Comparison of ENCODE assay signal across 17 mouse cellular contexts in genomic region chr3:82692131-82692530, GRCm38 (mm10).
A peak's percentile ranks its signal among the peaks of the same experiment; 100 is the strongest.
DNase-seq lines count a peak whose midpoint lies in the region; ATAC-seq and TF ChIP-seq lines count a peak whose summit lies in the region.
"Had no signal": no experiment of that assay in that cellular context is flagged by ENCODE, and none has a peak within 500 bp of the region (broad histone marks: within the 10 kb centered on the region; RNA-seq: fewer than 3 reads in every experiment).

No protein-coding gene starts in this region.

- H3K27me3 ChIP-seq in intestine, postnatal 0 days (replicated peaks; ENCODE audit: control insufficient read depth, insufficient read depth, low read length): no peaks in the 10 kb centered on the region
- H3K27me3 ChIP-seq in intestine, embryonic 16.5 days (replicated peaks; ENCODE audit: control insufficient read depth, insufficient read depth, low read length): no peaks in the 10 kb centered on the region
- no peaks in the 10 kb centered on the region for H3K27me3 ChIP-seq in midbrain, postnatal 0 days (ENCODE audit: insufficient read depth, low read length)
- no peaks in the 10 kb centered on the region for H3K27me3 ChIP-seq in midbrain, embryonic 14.5 days (ENCODE audit: control insufficient read depth, insufficient read depth, low read length)
- no peaks in the 10 kb centered on the region for H3K27me3 ChIP-seq in G1E (ENCODE audit: insufficient read depth, low read length)
- H3K27me3 ChIP-seq in stomach, postnatal 0 days (ENCODE audit: control insufficient read depth, insufficient read depth, low read length): no peaks in the 10 kb centered on the region
- H3K27me3 ChIP-seq: heart, embryonic 12.5 days; megakaryocyte, embryonic 14.5 days had no signal

- no peak for TF ChIP-seq EP300 in stomach, postnatal 0 days (optimal IDR thresholded peaks at IDR 0.05)

- DNase-seq in midbrain, postnatal 0 days (ENCODE audit: low spot score): no peak
- DNase-seq in midbrain, embryonic 14.5 days: no peak
- DNase-seq in G1E (ENCODE audit: low spot score): no peak
- no peak for DNase-seq in stomach, postnatal 0 days (ENCODE audit: low spot score)
- no peak for DNase-seq in gastrocnemius, postnatal 10 days
- DNase-seq: adrenal gland, adult 8-10 months; cerebellum, adult 11-12 months; kidney, adult 9 months; layer of hippocampus, postnatal 36 days; left cerebral cortex, postnatal 4 days; thymus, postnatal 14 days had no signal

- no peak overlapping the region for H3K4me2 ChIP-seq in intestine, postnatal 0 days (replicated peaks; ENCODE audit: low read depth)
- H3K4me2 ChIP-seq in intestine, embryonic 16.5 days (ENCODE audit: low read depth, low read length): no peak overlapping the region
- H3K4me2 ChIP-seq in midbrain, postnatal 0 days (ENCODE audit: low read depth, low read length, poor library complexity, severe bottlenecking): no peak overlapping the region
- H3K4me2 ChIP-seq in midbrain, embryonic 14.5 days (ENCODE audit: low read length): no peak overlapping the region
- H3K4me2 ChIP-seq in stomach, postnatal 0 days (replicated peaks; ENCODE audit: low read depth): no peak overlapping the region
- H3K4me2 ChIP-seq: heart, embryonic 12.5 days had no signal

- no peak overlapping the region for H3K4me3 ChIP-seq in intestine, postnatal 0 days (ENCODE audit: low read depth, low read length)
- H3K4me3 ChIP-seq in intestine, embryonic 16.5 days (ENCODE audit: low read length): no peak overlapping the region
- H3K4me3 ChIP-seq in midbrain, postnatal 0 days (ENCODE audit: low read depth, low read length): no peak overlapping the region
- no peak overlapping the region for H3K4me3 ChIP-seq in midbrain, embryonic 14.5 days (replicated peaks; ENCODE audit: low read depth, low read length)
- H3K4me3 ChIP-seq in G1E (ENCODE audit: low read depth, low read length): no peak overlapping the region
- no peak overlapping the region for H3K4me3 ChIP-seq in stomach, postnatal 0 days (ENCODE audit: low read depth, low read length)
- H3K4me3 ChIP-seq: heart, embryonic 12.5 days; megakaryocyte, embryonic 14.5 days had no signal

- 90% methylated on average over 2 of the region's 2 CpGs for WGBS in intestine, postnatal 0 days
- 89% methylated on average over 2 of the region's 2 CpGs for WGBS in intestine, embryonic 16.5 days
- 93% methylated on average over 2 of the region's 2 CpGs for WGBS in midbrain, postnatal 0 days
- whole genome bisulfite sequencing in midbrain, embryonic 14.5 days: 89% methylated on average over 2 of the region's 2 CpGs
- 95% methylated on average over 2 of the region's 2 CpGs for WGBS in stomach, postnatal 0 days

- H3K9ac ChIP-seq in intestine, postnatal 0 days (ENCODE audit: low read depth, low read length): no peak overlapping the region
- no peak overlapping the region for H3K9ac ChIP-seq in intestine, embryonic 16.5 days (ENCODE audit: low read depth, low read length)
- H3K9ac ChIP-seq in midbrain, postnatal 0 days (replicated peaks; ENCODE audit: low read length, poor library complexity, severe bottlenecking): no peak overlapping the region
- no peak overlapping the region for H3K9ac ChIP-seq in midbrain, embryonic 14.5 days (replicated peaks; ENCODE audit: low read length)
- H3K9ac ChIP-seq in stomach, postnatal 0 days (ENCODE audit: low read length): no peak overlapping the region
- H3K9ac ChIP-seq: heart, embryonic 12.5 days had no signal

- H3K4me1 ChIP-seq in intestine, postnatal 0 days (replicated peaks; ENCODE audit: control insufficient read depth, insufficient read depth, low read length): no peaks in the 10 kb centered on the region
- H3K4me1 ChIP-seq in intestine, embryonic 16.5 days (ENCODE audit: control insufficient read depth, insufficient read depth, low read length): no peaks in the 10 kb centered on the region
- H3K4me1 ChIP-seq in midbrain, postnatal 0 days (ENCODE audit: insufficient read depth, low read length): no peaks in the 10 kb centered on the region
- H3K4me1 ChIP-seq in midbrain, embryonic 14.5 days (ENCODE audit: control insufficient read depth, insufficient read depth, low read length): no peaks in the 10 kb centered on the region
- no peaks in the 10 kb centered on the region for H3K4me1 ChIP-seq in G1E (ENCODE audit: insufficient read depth, low read depth, low read length)
- H3K4me1 ChIP-seq in stomach, postnatal 0 days (replicated peaks; ENCODE audit: control insufficient read depth, insufficient read depth): no peaks in the 10 kb centered on the region
- H3K4me1 ChIP-seq: heart, embryonic 12.5 days; megakaryocyte, embryonic 14.5 days had no signal

- H3K27ac ChIP-seq in intestine, postnatal 0 days (ENCODE audit: low read depth, low read length): no peak overlapping the region
- no peak overlapping the region for H3K27ac ChIP-seq in intestine, embryonic 16.5 days (ENCODE audit: low read length)
- H3K27ac ChIP-seq in midbrain, postnatal 0 days (ENCODE audit: low read depth, low read length): no peak overlapping the region
- H3K27ac ChIP-seq in midbrain, embryonic 14.5 days (replicated peaks; ENCODE audit: low read depth, low read length): no peak overlapping the region
- no peak overlapping the region for H3K27ac ChIP-seq in stomach, postnatal 0 days (replicated peaks)
- H3K27ac ChIP-seq: hindbrain, postnatal 0 days had no signal

- ATAC-seq in intestine, postnatal 0 days: no peak
- no peak for ATAC-seq in intestine, embryonic 16.5 days
- no peak for ATAC-seq in midbrain, postnatal 0 days (ENCODE audit: low FRiP score)
- ATAC-seq in midbrain, embryonic 14.5 days (ENCODE audit: low FRiP score, low TSS enrichment): no peak
- ATAC-seq in G1E (ENCODE audit: extremely low read depth, insufficient number of reproducible peaks, low FRiP score, poor library complexity, severe bottlenecking): no peak
- no peak for ATAC-seq in stomach, postnatal 0 days (ENCODE audit: low FRiP score, low TSS enrichment)
- ATAC-seq: hindbrain, postnatal 0 days; midbrain, embryonic 16.5 days had no signal

- peak; percentile 39 for TF ChIP-seq CTCF in intestine, postnatal 0 days (IDR thresholded peaks at IDR 0.05; ENCODE audit: low read depth)
- peak; percentile 27 for TF ChIP-seq CTCF in midbrain, postnatal 0 days (IDR thresholded peaks at IDR 0.05)
- TF ChIP-seq CTCF in G1E (IDR thresholded peaks at IDR 0.05; ENCODE audit: low read depth, low read length): 0 out of 2 replicates have a peak, but pooled peaks have one; percentile 13
- peak; percentile 45 for TF ChIP-seq CTCF in stomach, postnatal 0 days (IDR thresholded peaks at IDR 0.05; ENCODE audit: low read depth)

- H3K36me3 ChIP-seq in intestine, postnatal 0 days (ENCODE audit: control insufficient read depth, insufficient read depth): no peaks in the 10 kb centered on the region
- no peaks in the 10 kb centered on the region for H3K36me3 ChIP-seq in intestine, embryonic 16.5 days (ENCODE audit: control insufficient read depth, insufficient read depth, low read length)
- H3K36me3 ChIP-seq in midbrain, postnatal 0 days (ENCODE audit: insufficient read depth, low read length): no peaks in the 10 kb centered on the region
- H3K36me3 ChIP-seq in midbrain, embryonic 14.5 days (ENCODE audit: control insufficient read depth, insufficient read depth, low read length): no peaks in the 10 kb centered on the region
- no peaks in the 10 kb centered on the region for H3K36me3 ChIP-seq in G1E (replicated peaks)
- no peaks in the 10 kb centered on the region for H3K36me3 ChIP-seq in stomach, postnatal 0 days (ENCODE audit: control insufficient read depth, insufficient read depth, low read length)
- H3K36me3 ChIP-seq: heart, embryonic 12.5 days had no signal

- H3K9me3 ChIP-seq in intestine, postnatal 0 days (ENCODE audit: control insufficient read depth): no peaks in the 10 kb centered on the region
- no peaks in the 10 kb centered on the region for H3K9me3 ChIP-seq in intestine, embryonic 16.5 days (ENCODE audit: control insufficient read depth, low read length)
- no peaks in the 10 kb centered on the region for H3K9me3 ChIP-seq in midbrain, postnatal 0 days (ENCODE audit: low read length)
- no peaks in the 10 kb centered on the region for H3K9me3 ChIP-seq in midbrain, embryonic 14.5 days (ENCODE audit: control insufficient read depth, low read length)
- no peaks in the 10 kb centered on the region for H3K9me3 ChIP-seq in G1E (replicated peaks)
- H3K9me3 ChIP-seq in stomach, postnatal 0 days (ENCODE audit: control insufficient read depth, low read length): no peaks in the 10 kb centered on the region
- H3K9me3 ChIP-seq: heart, embryonic 12.5 days had no signal
